Mouse (Mus musculus) T-helper 1 cell (primary cell): ENCODE results near the gene Jam2.

ENCODE experiments used
- in situ Hi-C: fragments of 300-600 bp; cut with MboI, MseI; formaldehyde crosslinking; loops from one replicate; pipeline ENCODE4 v1.15.1; 2025; ENCODE audit warnings: high pct_unique_total_duplicates

Gene Jam2

DNA sequence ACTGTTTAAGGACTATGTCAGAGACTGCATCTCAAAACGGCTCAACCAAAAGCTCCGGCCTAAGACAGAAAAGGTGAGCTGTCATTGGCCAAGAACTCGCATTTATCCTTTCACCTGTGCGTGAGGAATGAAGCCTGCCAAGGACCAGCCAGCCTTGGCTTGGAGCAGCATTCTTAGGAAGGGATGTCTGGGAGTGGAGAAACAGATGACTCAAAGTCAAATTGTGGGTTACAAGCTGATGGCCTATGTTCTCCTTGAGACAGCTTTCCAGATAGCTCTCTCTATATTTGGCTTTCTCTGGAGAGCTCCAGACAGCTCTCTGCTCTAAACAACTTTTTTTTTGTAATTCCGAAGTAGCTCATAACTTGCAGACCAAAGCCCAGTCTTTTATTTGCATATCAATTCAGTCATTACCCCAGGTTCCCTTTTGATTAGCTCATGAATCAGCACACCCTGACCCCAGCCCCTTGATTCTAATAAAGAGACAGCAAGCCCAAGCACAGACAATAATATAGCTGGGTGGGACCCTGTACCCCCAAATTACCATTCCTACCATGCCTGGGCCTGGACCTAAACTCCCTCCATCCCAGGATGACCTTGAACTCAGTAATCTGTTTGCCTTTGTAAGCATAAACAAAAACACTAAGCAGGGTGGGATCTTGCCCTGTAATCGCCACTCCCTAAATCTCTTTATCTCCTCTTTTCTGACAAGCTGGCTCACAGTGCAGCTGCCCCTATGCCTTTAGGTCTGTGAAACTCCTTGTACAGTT is 5.1 kb downstream of the Jam2 start:
- in situ Hi-C loops, result loop anchor here (10.0 kb wide), 1 partner anchor 64 kb away; no protein-coding TSS in a partner anchor

DNA sequence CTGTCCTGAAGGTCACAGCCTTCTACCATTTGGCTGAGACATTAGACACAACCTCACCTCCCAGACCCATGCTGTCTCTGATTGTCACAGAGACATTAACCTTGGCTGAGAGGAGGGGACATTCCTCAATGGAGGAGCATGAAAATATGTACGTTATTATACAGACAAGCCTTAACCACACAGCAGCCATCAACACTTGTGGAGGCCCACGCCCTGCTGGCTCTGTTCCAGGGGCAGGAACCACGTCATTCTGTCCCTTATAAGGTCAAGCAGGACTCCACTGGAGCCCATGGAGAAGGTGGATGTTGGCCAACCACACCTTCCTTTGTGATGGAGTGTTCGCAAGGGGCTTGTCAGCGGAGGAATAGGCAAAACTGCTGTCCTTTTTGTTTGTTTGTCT is 5.8 kb downstream of the Jam2 start:
- in situ Hi-C loops, result loop anchor here (10.0 kb wide), 1 partner anchor 65 kb away; no protein-coding TSS in a partner anchor

- in situ Hi-C loops, result no loop called here
Observed at GRCm38 (mm10) chr16:84783279-84783678, 9.4 kb downstream of the Jam2 start.

DNA sequence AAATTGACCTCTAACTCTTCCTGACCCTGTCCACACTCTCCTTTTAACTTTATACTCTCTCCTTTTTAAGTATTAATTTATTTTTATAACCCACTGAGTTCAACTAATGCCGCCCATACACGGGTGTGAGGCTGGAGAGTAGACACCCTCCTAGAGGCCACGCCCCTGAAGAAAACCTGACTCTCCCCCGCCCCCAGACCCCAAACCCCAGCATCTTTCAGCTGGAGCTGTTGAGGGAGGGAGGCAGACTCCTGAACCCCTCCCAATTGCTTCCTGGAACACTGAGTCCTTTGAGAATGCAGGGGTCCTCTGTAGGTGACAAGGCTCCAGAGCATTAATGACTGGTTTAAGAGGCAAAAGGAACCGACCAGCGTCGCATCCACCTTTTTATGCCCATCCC is 11.0 kb downstream of the Jam2 start:
- in situ Hi-C loops, result no loop called here

GRCm38 (mm10) chr16:84790595-84791165 is 16.8 kb downstream of the Jam2 start:
- in situ Hi-C loops, result no loop called here

DNA sequence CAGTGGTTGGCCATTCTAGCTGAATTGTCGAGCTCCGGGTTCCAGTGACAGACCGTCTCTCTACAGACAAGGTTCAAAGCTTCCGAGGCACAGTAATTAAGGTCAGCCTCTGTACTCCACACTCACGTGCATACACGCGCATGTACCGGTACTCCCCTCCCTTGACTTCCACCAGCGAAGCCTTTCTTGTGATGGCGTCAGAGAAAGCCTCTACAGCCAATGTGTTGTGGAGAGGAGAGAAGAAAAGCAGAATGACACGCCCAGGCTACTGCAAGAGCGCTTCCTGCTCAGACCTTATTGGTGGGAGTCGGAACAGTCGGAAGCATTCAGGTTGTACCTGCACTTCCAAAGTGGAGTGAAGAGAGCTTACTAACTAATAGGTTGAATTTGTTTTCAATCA is 19.5 kb downstream of the Jam2 start:
- in situ Hi-C loops, result no loop called here

DNA sequence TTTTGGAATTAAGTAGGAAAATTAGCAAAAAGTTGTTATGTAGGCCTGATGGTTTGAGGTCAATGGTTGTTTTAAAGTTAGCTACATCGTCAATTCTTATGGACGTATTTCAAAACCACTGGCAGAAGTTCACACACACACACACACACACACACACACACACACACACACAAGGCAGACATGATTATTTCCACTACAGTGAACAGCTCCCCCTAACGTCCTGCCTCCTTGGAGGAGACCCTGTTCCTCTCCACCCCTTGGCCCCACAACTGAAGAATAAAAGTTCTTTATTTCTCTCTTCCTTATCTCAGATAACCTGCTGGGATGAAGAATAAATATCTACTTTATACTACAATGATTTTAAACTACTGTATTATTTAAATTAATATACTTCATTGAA is 21.4 kb downstream of the Jam2 start:
- in situ Hi-C loops, result no loop called here

GRCm38 (mm10) chr16:84796678-84797077 is 22.8 kb downstream of the Jam2 start:
- in situ Hi-C loops, result no loop called here

- in situ Hi-C loops, result no loop called here
Observed at GRCm38 (mm10) chr16:84800038-84800437, 26.1 kb downstream of the Jam2 start.

- in situ Hi-C loops, result no loop called here
Observed at GRCm38 (mm10) chr16:84802217-84802616, 28.3 kb downstream of the Jam2 start.

GRCm38 (mm10) chr16:84804866-84805265 is 30.9 kb downstream of the Jam2 start:
- in situ Hi-C loops, result no loop called here

- in situ Hi-C loops, result no loop called here
Observed at GRCm38 (mm10) chr16:84806175-84806574, 32.3 kb downstream of the Jam2 start.

- in situ Hi-C loops, result no loop called here
Observed at GRCm38 (mm10) chr16:84807874-84808273, 34.0 kb downstream of the Jam2 start.

GRCm38 (mm10) chr16:84810254-84810653 is 36.3 kb downstream of the Jam2 start:
- in situ Hi-C loops, result no loop called here

GRCm38 (mm10) chr16:84813852-84814251 is 39.9 kb downstream of the Jam2 start:
- in situ Hi-C loops, result no loop called here

DNA sequence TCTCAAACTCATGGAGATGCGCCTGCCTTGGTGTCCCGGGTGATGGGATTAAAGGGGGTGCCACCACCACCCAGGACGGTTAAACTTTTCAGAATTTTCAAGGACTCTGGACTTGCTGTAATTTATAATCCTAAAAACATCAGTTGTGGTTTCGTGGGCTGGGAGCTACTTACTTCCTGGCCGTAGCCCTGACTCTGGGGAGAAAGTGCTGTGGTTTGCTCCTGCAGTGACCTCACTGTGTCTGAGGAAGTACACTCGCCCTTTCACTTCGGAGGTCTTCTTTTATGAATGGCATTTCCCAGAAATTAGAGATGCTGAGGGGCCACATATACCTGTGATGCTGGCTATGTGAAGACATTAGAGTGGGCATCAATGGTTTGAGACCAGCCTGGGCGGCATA is 40.6 kb downstream of the Jam2 start:
- in situ Hi-C loops, result no loop called here

DNA sequence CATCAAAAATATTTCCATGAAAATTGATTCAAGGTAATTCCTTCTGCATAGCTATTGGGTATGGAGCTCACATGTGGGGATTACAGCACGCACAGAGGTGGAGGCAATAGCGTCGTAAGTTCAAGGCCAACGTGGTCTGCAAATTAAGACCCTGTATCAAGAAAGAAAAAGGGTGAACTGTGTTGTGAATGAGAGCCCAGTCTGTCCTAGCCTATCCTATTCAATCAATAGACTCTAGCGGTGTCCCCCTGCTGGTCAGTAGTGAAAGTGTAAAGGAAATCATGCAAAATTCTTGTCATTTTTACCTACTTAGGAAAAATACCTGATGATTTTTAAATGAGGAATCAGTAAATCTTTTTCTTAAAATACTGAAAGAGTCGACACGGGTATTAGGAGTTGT is 43.5 kb downstream of the Jam2 start:
- in situ Hi-C loops, result no loop called here

GRCm38 (mm10) chr16:84825009-84825408 is 51.1 kb downstream of the Jam2 start:
- in situ Hi-C loops, result no loop called here

DNA sequence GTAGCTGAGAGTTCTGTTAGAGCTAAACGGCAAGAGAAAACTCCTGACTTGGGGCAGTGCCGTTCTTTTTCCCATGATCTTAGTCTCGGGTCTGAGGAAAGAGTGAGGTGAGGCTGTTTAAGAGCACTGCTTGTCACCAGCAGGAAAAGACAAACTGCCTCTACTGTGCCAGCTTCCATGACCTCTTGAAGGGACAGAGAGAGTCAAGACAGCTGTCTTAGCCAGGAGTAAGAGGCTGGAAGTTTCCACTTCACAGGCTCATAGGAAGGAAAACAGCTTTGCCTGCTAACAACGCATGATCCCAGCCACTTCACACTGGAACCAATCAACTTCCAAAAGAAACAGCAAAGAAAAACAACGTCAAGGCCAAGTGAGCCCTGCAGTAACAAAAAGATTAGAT is 57.8 kb downstream of the Jam2 start:
- in situ Hi-C loops, result loop anchor here (5.0 to 10.0 kb wide), 2 partner anchors 94 to 247 kb away; partner anchors contain the start of gene Mrpl39

DNA sequence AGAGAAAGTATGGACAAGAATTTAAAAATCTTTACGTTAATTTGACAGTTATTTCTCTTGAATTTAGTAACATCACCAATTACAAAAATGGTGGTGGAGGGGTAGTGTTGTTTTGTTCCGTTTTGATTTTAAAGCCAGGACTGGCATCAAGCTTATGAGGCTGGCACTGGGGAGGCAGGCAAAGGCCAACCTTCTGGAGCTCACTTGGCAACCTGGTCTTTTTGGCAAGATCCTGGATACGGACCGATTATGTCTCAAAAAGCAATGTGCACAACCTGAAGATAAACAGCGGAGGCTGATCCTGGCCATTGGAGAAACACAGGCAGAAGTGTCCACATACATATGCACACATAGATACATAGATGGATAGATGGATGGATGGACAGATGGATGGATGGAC is 58.8 kb downstream of the Jam2 start:
- in situ Hi-C loops, result loop anchor here (5.0 to 10.0 kb wide), 2 partner anchors 95 to 248 kb away; partner anchors contain the start of gene Mrpl39

- in situ Hi-C loops, result loop anchor here (5.0 to 10.0 kb wide), 2 partner anchors 97 to 250 kb away; partner anchors contain the start of gene Mrpl39
Observed at GRCm38 (mm10) chr16:84834344-84834743, 60.4 kb downstream of the Jam2 start.

GRCm38 (mm10) chr16:84834745-84835440 is 61.0 kb downstream of the Jam2 start, which contains the start of gene Gabpa:
Gene Gabpa, plus strand, starts transcription at chr16:84834925.
- in situ Hi-C loops, result loop anchor here (5.0 to 10.0 kb wide), 2 partner anchors 98 to 250 kb away; partner anchors contain the start of gene Mrpl39
